Mouse (Mus musculus): Measurements from ENCODE around the gene Gstp2.

DNA sequence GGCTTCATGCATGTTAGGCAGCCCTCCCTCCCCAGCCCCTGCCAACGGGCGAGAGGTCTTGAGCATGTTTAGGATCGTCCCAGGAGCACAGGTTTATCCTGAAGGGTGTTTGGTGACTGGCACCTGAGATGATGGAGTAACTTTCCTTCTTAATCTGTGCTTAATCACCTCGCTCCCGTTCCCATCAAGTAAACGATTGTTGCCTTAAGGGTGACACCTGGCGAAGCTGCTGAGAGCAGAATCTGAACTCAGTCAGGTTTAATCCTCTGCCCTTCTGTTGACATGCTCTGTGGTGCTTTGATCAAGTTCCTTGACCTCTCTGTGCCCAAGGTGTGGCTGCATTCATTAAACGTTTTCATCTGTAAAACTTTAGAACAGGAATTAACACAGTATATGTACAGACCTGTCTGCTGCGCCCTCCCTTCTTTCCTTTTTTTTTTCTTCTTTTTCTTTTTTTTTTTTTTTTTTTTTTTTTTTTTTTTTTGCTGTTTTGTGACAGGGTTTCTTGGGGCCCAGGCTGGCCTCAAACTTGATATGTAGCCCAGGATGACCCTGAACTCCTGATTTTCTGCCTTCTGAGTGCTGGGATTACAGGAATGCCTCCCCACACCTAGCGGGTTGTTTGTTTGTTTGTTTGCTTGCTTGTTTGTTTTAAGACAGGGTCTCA lies 27.8 kb downstream of the Gstp2 start:
- no peak for TF ChIP-seq CTCF (IDR thresholded peaks at IDR 0.05)
- no peak for TF ChIP-seq EP300 (IDR thresholded peaks at IDR 0.05)
